Mouse (Mus musculus) E14TG2a.4 (cell line): ENCODE data around the gene Olfr1444.

ENCODE experiments used
- H3K27me3 ChIP-seq: 2 replicates; pipeline ENCODE4 v1.6.1; 2014; ENCODE audit warnings: low read length, control low read depth; ENCODE audit not compliant: insufficient read depth
- H3K36me3 ChIP-seq: 2 replicates; pipeline ENCODE4 v1.6.1; 2014; ENCODE audit warnings: low read length, control low read depth; ENCODE audit not compliant: insufficient read depth
- H3K4me1 ChIP-seq: replicated peaks from 2 replicates; pipeline ENCODE4 v1.6.1; 2014; ENCODE audit warnings: low read depth, low read length, control low read depth
- H3K4me3 ChIP-seq: replicated peaks from 2 replicates; pipeline ENCODE4 v1.5.1; 2014; ENCODE audit warnings: mild to moderate bottlenecking, low read length
- H3K9me3 ChIP-seq: 2 replicates; pipeline ENCODE4 v1.6.1; 2014; ENCODE audit warnings: low read length, control low read depth
- CTCF ChIP-seq: conservative IDR thresholded peaks from 2 replicates; pipeline ENCODE4 v1.5.1; 2014; ENCODE audit warnings: low read length
- NANOG ChIP-seq: IDR thresholded peaks from 2 replicates; pipeline ENCODE4 v1.6.1; 2014; ENCODE audit warnings: borderline replicate concordance, low read length, mixed read lengths
- POU5F1 ChIP-seq: IDR thresholded peaks from 2 replicates; pipeline ENCODE4 v1.6.1; 2014; ENCODE audit warnings: low read length, borderline replicate concordance

The Olfr1444 gene

GRCm38 (mm10) chr19:12856983-12857382 is at the start of gene Olfr1444:
TSS of gene Olfr1444 (plus strand) at chr19:12857283.
- no peak for TF ChIP-seq NANOG
- TF ChIP-seq POU5F1, result no peak
- H3K27me3 ChIP-seq, result no peaks in the 10 kb centered on the region
- no peaks in the 10 kb centered on the region for H3K36me3 ChIP-seq
- H3K9me3 ChIP-seq, result no peaks in the 10 kb centered on the region
- H3K4me1 ChIP-seq, result no peaks in the 10 kb centered on the region
- no peak within 1 kb of the TSS for H3K4me3 ChIP-seq

GRCm38 (mm10) chr19:12812644-12813364 is 44.3 kb upstream of the Olfr1444 start:
- H3K27me3 ChIP-seq, result no peaks in the 10 kb centered on the region
- no peak overlapping the region for H3K4me3 ChIP-seq
- no peak for TF ChIP-seq POU5F1
- TF ChIP-seq CTCF, result no peak
- TF ChIP-seq NANOG, result no peak
- H3K36me3 ChIP-seq, result no peaks in the 10 kb centered on the region
- 0 out of 2 replicates have a peak, but pooled peaks cover 3% of the 10 kb centered on the region for H3K4me1 ChIP-seq
- no peaks in the 10 kb centered on the region for H3K9me3 ChIP-seq

GRCm38 (mm10) chr19:12813883-12814282 is 43.2 kb upstream of the Olfr1444 start:
- Histone ChIP-seq H3K9me3 (no peaks in the 10 kb centered on the region), H3K27me3 (no peaks in the 10 kb centered on the region), H3K4me1 (0 out of 2 replicates have a peak, but pooled peaks cover 3% of the 10 kb centered on the region), H3K36me3 (no peaks in the 10 kb centered on the region), H3K4me3 (no peak overlapping the region)
- TF ChIP-seq POU5F1, result no peak
- no peak for TF ChIP-seq NANOG
- TF ChIP-seq CTCF, result no peak

- no peaks in the 10 kb centered on the region for H3K27me3 ChIP-seq
- H3K9me3 ChIP-seq, result no peaks in the 10 kb centered on the region
- H3K4me1 ChIP-seq, result 0 out of 2 replicates have a peak, but pooled peaks cover 3% of the 10 kb centered on the region
- TF ChIP-seq NANOG, result no peak
- TF ChIP-seq POU5F1, result no peak
- no peak for TF ChIP-seq CTCF
- no peak overlapping the region for H3K4me3 ChIP-seq
- no peaks in the 10 kb centered on the region for H3K36me3 ChIP-seq
Observed at GRCm38 (mm10) chr19:12818507-12818906, 38.6 kb upstream of the Olfr1444 start.

- no peaks in the 10 kb centered on the region for H3K4me1 ChIP-seq
- H3K4me3 ChIP-seq, result no peak overlapping the region
- no peaks in the 10 kb centered on the region for H3K27me3 ChIP-seq
- no peaks in the 10 kb centered on the region for H3K36me3 ChIP-seq
- TF ChIP-seq NANOG, result no peak
- TF ChIP-seq CTCF, result peak; percentile 74
- no peaks in the 10 kb centered on the region for H3K9me3 ChIP-seq
Observed at GRCm38 (mm10) chr19:12820383-12820782, 36.7 kb upstream of the Olfr1444 start.

GRCm38 (mm10) chr19:12824549-12824948 is 32.5 kb upstream of the Olfr1444 start:
- Histone ChIP-seq H3K9me3 (no peaks in the 10 kb centered on the region), H3K36me3 (no peaks in the 10 kb centered on the region), H3K27me3 (no peaks in the 10 kb centered on the region), H3K4me3 (no peak overlapping the region), H3K4me1 (no peaks in the 10 kb centered on the region)
- TF ChIP-seq NANOG (no peak), CTCF (peak; percentile 12; the same call in 1 of the 2 replicates)

- H3K27me3 ChIP-seq, result no peaks in the 10 kb centered on the region
- H3K9me3 ChIP-seq, result no peaks in the 10 kb centered on the region
- no peak overlapping the region for H3K4me3 ChIP-seq
- H3K36me3 ChIP-seq, result no peaks in the 10 kb centered on the region
- TF ChIP-seq NANOG (no peak), POU5F1 (no peak), CTCF (no peak)
- H3K4me1 ChIP-seq, result no peaks in the 10 kb centered on the region
Observed at GRCm38 (mm10) chr19:12830823-12831430, 26.2 kb upstream of the Olfr1444 start.

- no peaks in the 10 kb centered on the region for H3K27me3 ChIP-seq
- H3K4me3 ChIP-seq, result no peak overlapping the region
- TF ChIP-seq CTCF (no peak), POU5F1 (no peak), NANOG (no peak)
- no peaks in the 10 kb centered on the region for H3K4me1 ChIP-seq
- no peaks in the 10 kb centered on the region for H3K36me3 ChIP-seq
- H3K9me3 ChIP-seq, result no peaks in the 10 kb centered on the region
Observed at GRCm38 (mm10) chr19:12831559-12831958, 25.5 kb upstream of the Olfr1444 start.

GRCm38 (mm10) chr19:12833625-12834024 is 23.5 kb upstream of the Olfr1444 start:
- H3K4me3 ChIP-seq, result no peak overlapping the region
- no peak for TF ChIP-seq NANOG
- H3K4me1 ChIP-seq, result no peaks in the 10 kb centered on the region
- H3K9me3 ChIP-seq, result no peaks in the 10 kb centered on the region
- H3K36me3 ChIP-seq, result no peaks in the 10 kb centered on the region
- no peaks in the 10 kb centered on the region for H3K27me3 ChIP-seq
